Mouse (Mus musculus): ENCODE results near the gene Gm10271.

Gm10271 gene

DNA sequence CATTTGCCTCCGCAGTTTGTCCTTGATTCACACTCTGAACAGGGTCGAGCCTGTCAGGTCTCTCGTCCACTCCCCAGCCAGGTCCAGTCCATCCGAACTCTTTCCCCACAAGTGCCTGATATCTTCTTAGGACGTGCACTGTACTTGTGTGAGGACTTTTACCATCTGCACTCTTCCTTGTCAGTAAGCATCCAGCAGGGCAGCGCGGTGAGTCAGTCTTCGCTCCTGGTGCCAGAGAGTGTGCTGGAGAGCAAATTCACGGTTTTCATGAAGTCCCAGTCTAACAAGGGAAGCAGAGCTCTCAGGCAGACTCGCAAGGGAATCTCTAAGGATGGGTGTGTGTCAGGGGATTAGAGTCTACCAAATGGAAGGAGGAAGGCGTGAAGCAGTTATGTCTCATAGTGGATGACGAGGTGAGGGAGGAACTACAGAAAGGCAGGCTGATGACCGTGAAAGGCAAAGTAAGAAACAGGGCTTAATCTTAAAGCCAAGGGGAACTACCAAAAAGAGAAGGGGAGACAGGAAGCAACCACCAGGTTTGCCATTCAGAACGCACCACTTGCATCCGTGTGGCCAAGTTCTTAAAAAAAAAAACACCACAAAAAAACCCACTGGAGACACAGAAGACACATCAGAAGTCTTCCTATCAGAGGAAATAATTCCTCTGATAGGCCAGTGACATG, 40.8 kb downstream of the Gm10271 start:
- no peak for DNase-seq

GRCm38 (mm10) chr10:116930936-116931335, 41.5 kb downstream of the Gm10271 start:
- DNase-seq: no peak

DNA sequence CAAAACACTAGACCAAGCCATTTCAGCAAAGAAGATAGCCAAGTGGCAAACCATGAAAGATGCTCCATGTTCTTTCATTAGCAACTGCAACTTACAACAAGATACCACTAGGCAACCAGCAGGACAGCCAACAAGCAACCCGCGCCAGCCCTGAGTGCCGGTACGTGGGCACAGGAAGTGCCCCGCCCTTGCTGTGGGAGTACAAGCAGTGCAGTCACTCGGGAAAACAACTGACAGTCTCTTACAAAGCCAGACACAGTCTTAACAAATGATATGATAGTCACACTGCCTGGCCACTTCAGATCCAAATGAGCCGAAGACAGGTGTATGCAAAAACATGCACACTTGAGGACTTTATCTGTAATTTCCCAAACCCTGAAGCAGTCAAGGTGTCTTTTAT, 41.9 kb downstream of the Gm10271 start:
- no peak for DNase-seq

- DNase-seq: no peak
Observed at GRCm38 (mm10) chr10:116928826-116929225, 43.6 kb downstream of the Gm10271 start.

DNA sequence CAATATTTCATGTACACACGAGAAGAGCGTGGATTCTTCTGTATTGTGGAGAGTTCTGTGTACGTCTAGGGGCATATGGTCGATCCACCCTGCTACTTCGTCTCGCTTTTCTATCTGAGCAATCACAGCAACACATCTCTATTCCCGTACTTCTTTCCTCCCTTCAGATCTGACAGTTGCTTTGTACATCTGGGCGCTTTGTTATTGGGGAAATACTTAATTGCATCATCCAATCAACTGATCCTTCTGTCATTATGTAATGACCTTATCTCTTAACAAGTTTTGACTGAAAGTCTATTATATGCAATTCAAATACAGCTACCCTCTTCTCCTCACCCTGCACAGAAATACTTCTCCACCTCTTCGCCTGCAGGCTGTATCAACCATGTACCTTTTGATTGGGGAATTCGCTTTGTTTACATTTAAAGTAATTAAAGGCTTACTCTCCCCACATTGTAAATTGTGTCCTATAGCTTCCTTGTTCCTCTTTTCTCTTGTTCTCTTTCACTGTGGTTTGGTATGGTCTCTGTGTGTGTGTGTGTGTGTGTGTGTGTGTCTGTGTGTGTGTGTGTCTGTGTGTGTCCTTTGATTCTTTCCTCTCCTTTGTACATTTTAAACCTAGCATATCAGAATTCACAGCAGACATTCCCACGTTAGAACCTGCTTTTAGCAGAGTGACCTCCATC, 45.8 kb downstream of the Gm10271 start:
- no peak for DNase-seq

DNA sequence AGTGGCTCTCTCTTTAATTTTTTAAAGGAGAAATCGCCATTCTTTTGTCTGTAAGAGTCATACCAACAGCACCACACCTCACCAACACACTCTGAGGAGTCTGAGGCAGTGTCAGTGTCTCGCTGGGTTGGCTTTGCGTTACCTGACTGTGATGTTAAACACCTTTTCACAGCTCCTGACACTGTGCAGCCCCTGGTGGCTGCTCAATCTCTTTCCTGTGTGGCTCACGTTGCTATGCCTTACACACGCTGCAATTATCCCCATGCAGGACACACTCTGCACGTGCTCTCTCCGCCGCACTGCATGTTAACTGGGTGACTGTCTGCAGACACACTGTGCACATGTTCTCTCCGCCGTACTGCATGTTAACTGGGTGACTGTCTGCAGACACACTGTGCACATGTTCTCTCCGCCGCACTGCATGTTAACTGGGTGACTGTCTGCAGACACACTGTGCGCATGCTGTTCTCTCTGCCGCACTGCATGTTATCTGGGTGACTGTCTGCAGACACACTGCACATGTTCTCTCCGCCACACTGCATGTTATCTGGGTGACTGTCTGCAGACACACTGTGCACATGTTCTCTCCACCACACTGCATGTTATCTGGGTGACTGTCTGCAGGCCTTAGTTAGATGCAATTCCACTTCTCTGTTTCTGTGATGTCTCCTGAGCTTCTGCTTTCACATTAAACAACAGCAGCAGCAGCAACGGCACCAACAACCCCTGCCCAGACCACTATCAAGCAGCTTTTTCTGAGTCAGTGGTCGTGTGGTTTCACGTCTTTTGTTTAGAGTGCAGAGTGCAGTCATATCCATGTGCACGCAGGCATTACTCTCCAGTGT, 48.5 kb downstream of the Gm10271 start:
- no peak for DNase-seq

DNA sequence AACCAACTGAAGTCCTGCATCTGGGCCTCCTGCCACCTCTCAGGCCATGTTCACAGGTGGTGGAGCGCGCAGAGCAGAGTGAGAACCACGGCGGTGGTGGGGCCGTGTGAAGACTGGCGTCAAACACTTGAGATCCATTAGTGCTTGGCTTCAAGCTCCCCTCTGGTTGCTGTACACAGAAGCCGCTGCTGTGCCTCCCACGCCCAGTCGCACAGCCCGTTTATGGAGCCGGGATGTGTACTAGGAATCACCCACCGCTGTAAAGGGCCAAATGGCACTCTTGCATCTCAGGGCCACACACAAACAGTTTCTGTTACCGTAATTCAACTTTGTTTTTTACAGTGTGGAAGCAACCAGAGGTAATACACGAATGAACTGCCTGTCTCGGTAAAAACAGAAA, 50.2 kb downstream of the Gm10271 start:
- no peak for DNase-seq

- DNase-seq: no peak
Observed at GRCm38 (mm10) chr10:116921416-116921815, 51.0 kb downstream of the Gm10271 start.

DNA sequence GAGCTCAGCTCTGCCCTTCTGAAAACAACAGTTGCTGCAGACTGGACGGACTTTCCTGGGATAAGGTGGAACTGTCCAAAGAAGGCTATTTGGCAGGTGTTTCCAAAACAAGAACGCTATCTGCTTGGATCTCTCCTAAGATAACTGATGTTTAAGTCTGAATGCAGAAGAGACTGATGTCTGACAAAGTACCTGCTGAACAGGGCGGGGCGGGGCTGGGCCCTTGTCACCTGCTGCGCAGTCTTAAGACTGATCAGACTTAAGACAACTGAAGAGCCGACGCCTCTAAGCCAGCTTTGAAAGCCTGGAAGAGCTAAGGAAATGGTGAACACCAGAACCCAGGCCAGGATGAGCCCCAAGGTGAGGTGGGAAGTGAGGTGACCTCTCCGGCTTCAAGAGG, 51.8 kb downstream of the Gm10271 start:
- DNase-seq: no peak

GRCm38 (mm10) chr10:116919368-116920317, 52.8 kb downstream of the Gm10271 start:
- DNase-seq: no peak

DNA sequence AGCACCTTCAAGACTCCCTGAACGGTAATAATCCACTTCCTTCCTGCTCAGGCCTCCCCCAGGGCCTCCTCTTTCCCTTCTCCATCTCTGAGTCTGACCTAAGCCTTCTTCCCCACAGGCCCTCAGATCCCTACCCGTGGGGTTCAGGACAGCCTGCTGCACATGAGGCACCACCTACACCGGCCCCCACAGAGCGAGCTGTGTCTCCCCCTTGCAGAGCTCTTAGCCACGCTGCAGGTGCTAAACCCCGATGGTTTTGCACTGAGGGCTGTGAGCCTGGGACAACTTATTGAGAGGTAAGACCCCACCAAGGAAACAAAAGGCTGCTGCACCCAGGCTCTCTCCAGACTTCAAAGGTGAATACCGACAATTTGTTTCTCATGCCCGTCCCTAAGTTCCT, 55.8 kb downstream of the Gm10271 start:
- DNase-seq: no peak

DNA sequence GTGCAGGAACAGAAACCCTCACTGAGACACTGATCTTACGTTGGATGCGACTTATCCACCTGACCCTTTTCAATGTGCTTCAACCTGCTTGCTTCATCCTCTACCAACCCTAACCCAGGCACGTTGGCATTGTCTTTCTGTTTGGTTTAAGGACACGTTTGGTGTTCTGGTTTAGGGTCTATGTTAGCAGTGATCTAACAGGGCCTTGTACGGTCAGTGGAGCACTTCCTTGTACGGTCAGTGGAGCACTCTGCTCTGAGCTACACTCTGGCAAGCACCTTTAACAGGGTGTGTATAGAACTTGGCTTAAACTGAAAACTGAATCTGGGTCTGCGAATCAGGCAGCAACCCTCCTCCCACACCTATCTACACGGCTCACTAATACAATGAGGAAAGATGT, 57.1 kb downstream of the Gm10271 start:
- no peak for DNase-seq

DNA sequence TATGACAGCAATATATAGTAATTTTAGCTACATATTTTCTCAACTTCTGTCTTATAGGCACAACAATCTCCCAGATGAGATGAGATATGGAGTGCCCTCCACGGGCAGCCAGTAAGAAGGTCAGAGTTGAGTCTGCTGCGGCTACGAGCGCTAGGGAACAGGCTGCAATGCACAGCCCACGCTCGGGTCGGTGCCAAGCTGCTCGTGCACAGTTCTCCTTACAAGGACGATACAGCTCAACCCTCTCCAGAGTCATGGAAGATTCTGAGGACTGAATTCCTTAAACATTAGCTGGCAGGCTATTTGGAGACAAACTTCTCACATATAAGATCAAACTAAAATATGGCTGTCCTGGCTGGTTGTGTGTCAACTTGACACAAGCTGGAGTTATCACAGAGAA, 57.8 kb downstream of the Gm10271 start:
- DNase-seq: no peak

GRCm38 (mm10) chr10:116913647-116914273, 58.6 kb downstream of the Gm10271 start:
- DNase-seq: no peak

- no peak for DNase-seq
Observed at GRCm38 (mm10) chr10:116912850-116913249, 59.6 kb downstream of the Gm10271 start.

- no peak for DNase-seq
Observed at GRCm38 (mm10) chr10:116908901-116909642, 63.3 kb downstream of the Gm10271 start.
